Mouse (Mus musculus) bone marrow macrophage, adult 2 months (primary cell): Measurements from ENCODE around the gene Farp1.

Experiments used
- CTCF ChIP-seq: IDR thresholded peaks from 2 replicates; pipeline ENCODE4 v1.5.1; 2012; ENCODE audit warnings: low read depth, mild to moderate bottlenecking, low read length, moderate library complexity
- POLR2A ChIP-seq: IDR thresholded peaks from 2 replicates; pipeline ENCODE4 v1.6.1; 2012; ENCODE audit warnings: mild to moderate bottlenecking, low read depth, low read length, borderline replicate concordance

DNA sequence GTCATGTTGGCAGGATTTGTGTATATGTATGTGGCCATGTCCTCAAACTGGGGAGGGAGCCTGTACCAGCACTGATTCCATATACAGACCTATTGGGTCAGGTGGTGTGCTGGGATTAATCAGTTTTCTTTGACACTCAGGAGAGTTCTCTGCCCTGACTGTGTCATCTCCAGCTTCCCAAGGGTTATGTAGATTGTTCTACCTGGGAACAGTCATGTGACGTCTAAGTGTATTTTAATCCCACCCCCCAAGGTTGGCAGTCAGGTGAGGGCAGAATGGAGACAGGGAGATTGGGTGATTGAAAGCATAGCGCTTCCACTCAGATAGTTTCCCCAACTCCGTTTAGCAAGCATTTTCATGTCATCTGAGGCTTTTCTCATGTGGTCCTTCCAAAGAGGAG lies 110.3 kb downstream of the Farp1 start:
- TF ChIP-seq POLR2A (no peak), CTCF (no peak)
